Mouse (Mus musculus): ENCODE measurements around the gene Polrmt. TPM values are rescaled to one million over a fixed set of nuclear protein-coding genes. Genes with fewer than 3 reads are reported as not detected.

Gene Polrmt
- polyA plus RNA-seq, 1 experiment from 2014 or later: 43.9 TPM

DNA sequence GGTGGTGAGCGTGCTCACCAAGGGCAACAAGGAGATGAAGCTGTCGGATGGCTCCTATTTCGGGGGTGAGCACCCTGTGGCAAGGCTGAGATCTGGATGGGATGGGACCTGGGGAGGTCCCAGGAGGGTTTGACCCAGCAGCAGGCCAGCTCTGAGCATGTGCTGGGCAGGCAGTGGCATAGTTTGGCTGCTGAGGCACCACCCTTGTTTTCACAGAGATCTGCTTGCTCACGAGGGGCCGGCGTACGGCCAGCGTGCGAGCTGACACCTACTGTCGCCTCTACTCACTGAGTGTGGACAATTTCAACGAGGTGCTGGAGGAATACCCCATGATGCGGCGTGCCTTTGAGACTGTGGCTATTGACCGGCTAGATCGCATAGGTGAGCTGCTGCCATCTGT, 12.5 kb downstream of the Polrmt start:
- ATAC-seq: no peak
- H3K9me3 ChIP-seq: peaks cover 23% of the 10 kb centered on the region
- no peak overlapping the region for H3K9ac ChIP-seq (replicated peaks)
- H3K27ac ChIP-seq: no peak overlapping the region
- H3K4me2 ChIP-seq (replicated peaks): no peak overlapping the region
- WGBS: 96% methylated on average over 15 of the region's 15 CpGs
- H3K4me1 ChIP-seq (replicated peaks): peaks cover 5% of the 10 kb centered on the region; the same call in 1 of the 2 replicates
- peaks cover 21% of the 10 kb centered on the region for H3K27me3 ChIP-seq
- no peak overlapping the region for H3K4me3 ChIP-seq (replicated peaks)
- peaks cover 79% of the 10 kb centered on the region for H3K36me3 ChIP-seq

DNA sequence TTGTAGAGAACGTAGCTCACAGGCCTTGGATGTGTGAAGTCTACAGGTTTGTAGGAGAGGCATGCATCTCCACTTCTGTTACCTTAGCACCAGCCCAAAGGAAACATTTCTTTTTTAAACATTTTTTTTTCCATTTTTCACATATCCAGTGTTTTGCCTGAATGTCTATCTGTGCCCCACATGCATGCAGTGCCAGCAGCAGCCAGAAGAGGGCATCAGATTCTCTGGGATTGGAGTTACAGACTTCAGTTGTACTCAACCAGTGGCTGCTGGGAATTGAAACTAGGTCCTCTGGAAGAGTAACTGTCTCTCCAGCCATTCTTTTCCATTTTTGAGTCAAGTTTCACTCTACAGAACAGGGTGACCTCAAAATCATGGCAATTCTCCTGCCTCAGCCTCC, 13.9 kb downstream of the Polrmt start:
- no peak overlapping the region for H3K4me3 ChIP-seq (replicated peaks)
- H3K27ac ChIP-seq: no peak overlapping the region

DNA sequence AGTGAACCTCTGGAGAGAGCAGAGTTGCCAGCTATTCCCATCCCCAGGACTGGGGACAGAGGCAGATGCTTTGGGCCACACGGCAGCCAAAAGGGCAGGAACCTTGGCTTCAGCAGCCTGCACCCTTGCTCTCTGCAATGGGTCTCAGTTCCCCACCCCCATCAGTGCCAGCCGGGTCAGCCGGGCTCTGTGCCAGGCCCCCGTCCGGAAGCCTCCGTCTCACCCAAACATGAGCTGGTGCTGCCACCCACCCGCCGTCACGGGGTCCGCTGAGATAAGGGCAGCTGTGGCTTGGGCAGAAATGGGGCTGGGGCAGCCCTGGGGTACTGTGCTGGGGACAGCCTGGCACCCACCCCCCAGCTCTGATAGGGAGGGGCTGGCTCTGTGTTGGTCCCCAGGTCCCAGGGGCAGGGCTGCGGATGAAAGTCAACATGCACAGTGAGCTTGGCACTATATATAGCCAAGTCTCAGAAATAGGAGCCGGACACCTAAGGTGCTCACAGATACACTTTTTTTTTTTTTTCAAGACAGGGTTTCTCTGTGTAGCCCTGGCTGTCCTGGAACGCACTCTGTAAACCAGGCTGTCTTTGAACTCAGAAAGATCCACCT, 16.9 kb downstream of the Polrmt start:
- Histone ChIP-seq H3K9ac (replicated peaks) (no peak overlapping the region), H3K36me3 (peaks cover 35% of the 10 kb centered on the region), H3K27ac (no peak overlapping the region), H3K4me3 (replicated peaks) (no peak overlapping the region), H3K4me1 (replicated peaks) (no peaks in the 10 kb centered on the region), H3K4me2 (replicated peaks) (no peak overlapping the region), H3K9me3 (0 out of 2 replicates have a peak, but pooled peaks cover 3% of the 10 kb centered on the region), H3K27me3 (no peaks in the 10 kb centered on the region)
- WGBS: 91% methylated on average over 13 of the region's 13 CpGs
- ATAC-seq: no peak

More for the DNA sequence above, 13.9 kb downstream of the Polrmt start:
- H3K27me3 ChIP-seq: peaks cover 21% of the 10 kb centered on the region
- no peak overlapping the region for H3K4me2 ChIP-seq (replicated peaks)
- H3K36me3 ChIP-seq: peaks cover 66% of the 10 kb centered on the region
- WGBS: 100% methylated on average over 1 of the region's 1 CpGs
- H3K9ac ChIP-seq (replicated peaks): no peak overlapping the region
- no peak for ATAC-seq
- peaks cover 11% of the 10 kb centered on the region; the same call in 1 of the 2 replicates for H3K9me3 ChIP-seq
- H3K4me1 ChIP-seq (replicated peaks): peaks cover 5% of the 10 kb centered on the region; the same call in 1 of the 2 replicates

DNA sequence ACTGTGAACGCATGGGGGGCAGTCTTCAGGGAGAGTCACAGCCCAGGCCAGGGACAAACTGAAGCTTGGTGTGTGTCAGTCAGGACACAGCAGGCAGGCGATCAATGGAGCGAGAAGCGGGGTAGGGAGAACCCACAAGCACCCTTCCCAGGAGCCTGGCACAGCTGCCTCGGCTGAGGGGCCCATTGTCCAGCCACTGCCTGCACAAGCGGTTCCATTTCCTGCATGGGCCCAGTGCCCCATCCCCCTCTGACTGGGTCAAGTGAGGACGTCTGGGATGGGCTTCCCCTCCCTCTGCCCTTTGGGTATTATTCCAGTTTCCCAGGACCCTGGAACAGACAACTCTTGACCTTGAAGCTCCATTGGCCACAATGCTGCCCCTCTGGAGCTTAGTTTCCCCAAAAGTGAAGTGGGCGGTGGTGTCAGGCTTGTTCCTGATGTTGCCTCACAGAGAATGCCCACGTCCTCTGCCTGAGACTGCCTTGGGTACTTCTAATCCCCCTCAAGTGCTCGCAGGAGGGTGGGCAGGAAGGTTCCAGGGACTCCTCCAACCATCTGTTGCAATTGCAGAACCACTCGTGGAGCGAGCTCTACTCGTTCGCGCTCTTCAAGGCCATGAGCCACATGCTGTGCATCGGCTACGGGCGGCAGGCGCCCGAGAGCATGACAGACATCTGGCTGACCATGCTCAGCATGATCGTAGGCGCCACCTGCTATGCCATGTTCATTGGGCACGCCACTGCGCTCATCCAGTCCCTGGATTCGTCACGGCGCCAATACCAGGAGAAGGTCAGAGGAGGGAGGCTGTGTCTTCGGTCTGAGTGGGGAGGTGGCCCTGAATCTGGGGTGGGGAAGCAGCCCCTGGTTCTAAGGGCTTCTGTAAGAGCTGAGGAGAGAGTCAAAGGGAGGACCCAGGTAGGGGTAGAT, 17.8 kb downstream of the Polrmt start:
- ATAC-seq: no peak
- 77% methylated on average over 28 of the region's 28 CpGs for WGBS

DNA sequence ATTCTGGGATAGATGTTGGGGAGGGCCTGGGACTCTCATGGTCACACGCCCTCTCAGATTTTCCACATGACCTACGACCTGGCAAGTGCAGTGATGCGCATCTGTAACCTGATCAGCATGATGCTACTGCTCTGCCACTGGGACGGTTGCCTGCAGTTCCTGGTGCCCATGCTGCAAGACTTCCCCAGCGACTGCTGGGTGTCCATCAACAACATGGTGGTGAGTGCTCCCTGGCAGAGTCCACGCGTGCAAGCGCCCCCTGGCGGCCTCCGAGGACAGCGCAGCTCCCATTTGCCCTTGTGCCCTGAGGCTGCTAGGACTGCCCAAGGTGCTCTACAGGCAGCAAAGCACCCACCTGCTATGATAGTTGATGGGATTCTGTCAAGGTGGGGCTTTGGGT, 20.3 kb downstream of the Polrmt start:
- Histone ChIP-seq H3K9ac (replicated peaks) (no peak overlapping the region), H3K4me2 (replicated peaks) (no peak overlapping the region), H3K4me3 (replicated peaks) (no peak overlapping the region), H3K27me3 (no peaks in the 10 kb centered on the region), H3K4me1 (replicated peaks) (no peaks in the 10 kb centered on the region), H3K36me3 (peaks cover 5% of the 10 kb centered on the region; the same call in 1 of the 2 replicates), H3K9me3 (no peaks in the 10 kb centered on the region), H3K27ac (no peak overlapping the region)
- WGBS: 31% methylated on average over 11 of the region's 11 CpGs
- ATAC-seq: no peak

More for the DNA sequence above, 17.8 kb downstream of the Polrmt start:
- no peak overlapping the region for H3K27ac ChIP-seq
- H3K4me2 ChIP-seq (replicated peaks): no peak overlapping the region
- no peaks in the 10 kb centered on the region for H3K4me1 ChIP-seq (replicated peaks)
- 0 out of 2 replicates have a peak, but pooled peaks cover 3% of the 10 kb centered on the region for H3K9me3 ChIP-seq
- no peak overlapping the region for H3K4me3 ChIP-seq (replicated peaks)
- H3K9ac ChIP-seq (replicated peaks): no peak overlapping the region
- peaks cover 27% of the 10 kb centered on the region for H3K36me3 ChIP-seq
- no peaks in the 10 kb centered on the region for H3K27me3 ChIP-seq

DNA sequence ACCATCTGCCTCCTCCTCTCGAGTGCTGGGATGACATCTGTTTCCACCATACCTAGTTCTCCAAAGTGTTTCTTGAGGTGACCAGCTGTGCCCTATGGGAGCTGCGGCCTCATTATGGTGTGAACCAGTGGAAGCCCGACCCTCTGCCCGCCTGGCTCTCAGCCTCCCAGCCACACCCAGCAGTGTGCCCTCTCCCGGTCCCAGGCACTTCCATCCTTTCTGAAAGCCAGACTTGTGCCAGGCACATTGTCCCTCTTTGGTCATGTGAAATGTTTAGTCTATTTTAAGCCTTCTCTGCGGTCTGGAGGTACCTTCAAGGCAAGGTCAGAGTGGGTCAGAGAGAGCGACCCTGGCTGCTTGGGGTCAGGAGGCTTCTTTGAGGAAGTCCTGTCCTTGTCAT, 22.7 kb downstream of the Polrmt start:
- 90% methylated on average over 7 of the region's 7 CpGs for WGBS
- H3K27me3 ChIP-seq: peaks cover 15% of the 10 kb centered on the region
- H3K27ac ChIP-seq: no peak overlapping the region
- H3K4me1 ChIP-seq (replicated peaks): no peaks in the 10 kb centered on the region
- H3K4me2 ChIP-seq (replicated peaks): no peak overlapping the region
- H3K36me3 ChIP-seq: no peaks in the 10 kb centered on the region; the same call in 1 of the 2 replicates
- ATAC-seq: no peak
- no peak overlapping the region for H3K4me3 ChIP-seq (replicated peaks)
- no peaks in the 10 kb centered on the region for H3K9me3 ChIP-seq
- no peak overlapping the region for H3K9ac ChIP-seq (replicated peaks)

DNA sequence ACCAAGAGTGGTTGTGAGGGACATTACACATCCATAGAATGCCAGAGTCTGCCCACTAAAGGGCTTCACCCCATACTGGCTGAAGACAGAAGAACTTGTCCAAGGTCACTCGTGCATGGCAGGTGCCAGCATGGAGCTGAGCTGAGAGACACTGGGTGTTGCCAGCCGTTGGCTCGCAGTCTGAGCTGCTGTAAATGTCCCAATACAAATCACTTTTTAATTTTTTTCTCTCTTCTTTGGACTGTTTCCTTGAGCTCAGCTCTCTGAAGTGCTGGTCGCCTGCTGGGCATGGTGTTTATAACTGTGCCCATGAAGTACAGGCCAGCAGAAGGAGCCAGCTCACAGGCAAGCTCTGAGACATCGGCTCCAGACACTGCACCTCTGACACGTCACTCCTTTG, 23.3 kb downstream of the Polrmt start:
- H3K27ac ChIP-seq: no peak overlapping the region
- no peak overlapping the region for H3K9ac ChIP-seq (replicated peaks)
- no peak for ATAC-seq
- H3K27me3 ChIP-seq: peaks cover 22% of the 10 kb centered on the region
- no peaks in the 10 kb centered on the region for H3K9me3 ChIP-seq
- 58% methylated on average over 6 of the region's 6 CpGs for WGBS
- H3K4me3 ChIP-seq (replicated peaks): no peak overlapping the region
- no peaks in the 10 kb centered on the region; the same call in 1 of the 2 replicates for H3K36me3 ChIP-seq
- peaks cover 2% of the 10 kb centered on the region; the same call in 1 of the 2 replicates for H3K4me1 ChIP-seq (replicated peaks)
- no peak overlapping the region for H3K4me2 ChIP-seq (replicated peaks)

DNA sequence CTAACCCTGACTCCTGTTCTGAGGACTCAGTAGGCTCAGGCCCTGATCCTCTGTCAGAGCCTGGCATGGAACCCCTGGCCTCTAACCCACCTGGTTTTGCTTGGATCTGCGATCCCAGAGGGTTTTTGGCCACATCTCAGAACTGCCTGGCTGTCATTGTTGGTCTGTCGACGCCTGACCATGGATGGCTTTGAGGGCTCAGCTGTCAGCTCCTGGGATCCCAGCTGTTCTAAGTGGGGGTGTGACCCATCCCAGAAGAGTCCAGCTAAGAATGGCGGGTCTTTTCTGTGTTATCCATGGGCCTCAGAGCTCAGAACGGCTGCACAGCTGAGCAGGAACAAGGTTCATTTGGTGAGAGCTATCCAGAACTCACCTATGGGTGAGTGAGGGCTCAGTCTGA, 25.3 kb downstream of the Polrmt start:
- WGBS: 69% methylated on average over 5 of the region's 5 CpGs
- H3K4me3 ChIP-seq (replicated peaks): no peak overlapping the region
- no peak overlapping the region for H3K27ac ChIP-seq
- peaks cover 41% of the 10 kb centered on the region for H3K27me3 ChIP-seq
- no peaks in the 10 kb centered on the region for H3K36me3 ChIP-seq
- peaks cover 20% of the 10 kb centered on the region for H3K4me1 ChIP-seq (replicated peaks)
- H3K4me2 ChIP-seq (replicated peaks): no peak overlapping the region
- ATAC-seq: no peak
- no peaks in the 10 kb centered on the region for H3K9me3 ChIP-seq
- no peak overlapping the region for H3K9ac ChIP-seq (replicated peaks)

DNA sequence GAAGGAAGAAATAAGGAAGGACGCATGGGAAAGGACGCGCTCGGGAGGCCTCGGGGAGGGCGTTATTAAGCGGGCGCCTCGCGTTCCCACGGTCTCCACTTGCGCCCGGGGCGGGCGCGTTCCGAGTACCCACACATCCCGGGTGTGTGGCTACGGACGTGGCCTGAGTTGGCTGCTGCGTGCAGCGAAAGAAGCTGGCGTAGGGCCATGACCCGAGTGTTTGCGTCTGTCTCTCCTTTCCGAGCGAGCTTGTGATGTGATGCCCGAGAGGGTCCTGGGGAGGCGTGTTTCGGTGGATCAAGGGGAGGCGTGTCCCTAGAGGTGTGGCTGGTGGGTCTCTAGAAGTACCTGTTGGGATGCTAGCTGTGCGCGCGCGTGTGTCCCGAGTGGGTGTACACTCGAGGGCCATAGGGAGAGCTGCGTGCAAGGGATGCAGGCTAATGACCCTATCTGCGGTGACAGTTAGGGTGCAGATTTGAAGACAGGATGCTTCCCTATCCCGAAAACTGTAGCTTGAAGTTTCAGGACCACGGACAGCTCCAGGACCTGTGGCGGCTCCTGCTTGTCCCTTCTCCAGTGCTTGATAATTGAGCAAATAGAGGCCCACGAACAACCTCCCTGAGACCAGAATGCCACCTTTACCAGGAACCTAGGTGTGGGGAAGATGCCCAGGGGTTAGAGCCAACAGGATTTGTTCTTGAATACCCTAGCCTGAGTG, 28.6 kb downstream of the Polrmt start:
- 0 out of 2 replicates have a peak, but pooled peaks have one; percentile 11 for ATAC-seq
- WGBS: 6% methylated on average over 43 of the region's 43 CpGs
- Histone ChIP-seq H3K4me3 (replicated peaks) (peak overlapping the region; percentile 60), H3K36me3 (no peaks in the 10 kb centered on the region), H3K4me1 (replicated peaks) (peaks cover 21% of the 10 kb centered on the region), H3K9ac (replicated peaks) (peak overlapping the region; percentile 73), H3K27ac (no peak overlapping the region), H3K4me2 (replicated peaks) (peak overlapping the region; percentile 92), H3K27me3 (peaks cover 64% of the 10 kb centered on the region), H3K9me3 (no peaks in the 10 kb centered on the region)

DNA sequence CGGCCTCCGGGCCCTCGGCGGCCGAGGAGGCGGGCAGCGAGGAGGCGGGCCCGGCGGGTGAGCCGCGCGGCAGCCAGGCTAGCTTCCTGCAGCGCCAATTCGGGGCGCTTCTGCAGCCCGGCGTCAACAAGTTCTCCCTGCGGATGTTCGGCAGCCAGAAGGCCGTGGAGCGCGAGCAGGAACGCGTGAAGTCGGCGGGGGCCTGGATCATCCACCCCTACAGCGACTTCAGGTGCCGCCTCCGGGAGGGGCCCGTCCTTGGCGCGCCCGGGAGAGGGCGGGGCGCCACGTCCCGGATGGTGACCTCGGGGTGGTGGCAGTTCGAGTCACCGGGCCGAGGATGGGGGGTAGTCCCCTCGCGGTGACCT, 29.4 kb downstream of the Polrmt start:
- ATAC-seq: peak; percentile 41
- Histone ChIP-seq H3K27me3 (peaks cover 64% of the 10 kb centered on the region), H3K9ac (replicated peaks) (peak overlapping the region; percentile 73), H3K4me2 (replicated peaks) (peak overlapping the region; percentile 92), H3K27ac (peak overlapping the region; percentile 36; the same call in 1 of the 2 replicates), H3K4me3 (replicated peaks) (peak overlapping the region; percentile 60), H3K9me3 (no peaks in the 10 kb centered on the region), H3K36me3 (peaks cover 2% of the 10 kb centered on the region), H3K4me1 (replicated peaks) (peaks cover 21% of the 10 kb centered on the region)
- WGBS: under 1% methylated on average over 44 of the region's 44 CpGs

DNA sequence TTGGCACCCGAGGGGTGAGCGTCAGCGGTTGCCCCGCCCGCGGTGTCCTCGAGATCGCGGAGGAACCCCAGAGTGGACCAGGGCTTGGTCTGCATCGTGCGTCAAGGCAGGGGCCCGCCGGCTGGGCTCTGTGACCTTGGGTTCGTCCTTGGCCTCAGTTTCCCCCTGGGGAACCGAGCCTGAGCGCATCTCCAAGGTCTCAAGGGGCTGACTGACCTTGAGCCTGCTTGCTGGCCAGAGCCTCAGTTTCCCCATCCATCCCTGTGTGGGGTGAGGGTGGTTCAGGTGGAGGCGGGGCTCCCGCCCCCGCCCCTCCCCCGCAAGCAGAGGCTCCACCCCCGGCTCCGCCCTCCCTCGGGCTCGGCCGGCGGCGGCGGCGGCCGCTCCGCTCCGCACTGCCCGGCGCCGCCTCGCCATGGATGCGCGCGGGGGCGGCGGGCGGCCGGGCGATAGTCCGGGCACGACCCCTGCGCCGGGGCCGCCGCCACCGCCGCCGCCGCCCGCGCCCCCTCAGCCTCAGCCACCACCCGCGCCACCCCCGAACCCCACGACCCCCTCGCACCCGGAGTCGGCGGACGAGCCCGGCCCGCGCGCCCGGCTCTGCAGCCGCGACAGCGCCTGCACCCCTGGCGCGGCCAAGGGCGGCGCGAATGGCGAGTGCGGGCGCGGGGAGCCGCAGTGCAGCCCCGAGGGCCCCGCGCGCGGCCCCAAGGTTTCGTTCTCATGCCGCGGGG, 30.0 kb downstream of the Polrmt start, which contains the start of gene Hcn2:
TSS of gene Hcn2 (plus strand) at position 381 of the 734 bp plus-strand sequence.
- Histone ChIP-seq H3K36me3 (peaks cover 8% of the 10 kb centered on the region), H3K27me3 (peaks cover 64% of the 10 kb centered on the region), H3K27ac (peak within 1 kb of the TSS; percentile 36; the same call in 1 of the 2 replicates), H3K9ac (replicated peaks) (peak within 1 kb of the TSS; percentile 73), H3K4me1 (replicated peaks) (peaks cover 21% of the 10 kb centered on the region), H3K4me2 (replicated peaks) (peak within 1 kb of the TSS; percentile 92), H3K4me3 (replicated peaks) (peak within 1 kb of the TSS; percentile 60), H3K9me3 (no peaks in the 10 kb centered on the region)
- 3% methylated on average over 48 of the region's 91 CpGs for WGBS
- ATAC-seq: peak; percentile 43
